Mouse (Mus musculus): ENCODE results near the gene Gm20683. TPM values are rescaled to one million over a fixed set of nuclear protein-coding genes. Genes with fewer than 3 reads are reported as not detected.
A peak's percentile ranks its signal among the peaks of the same experiment; 100 is the strongest.

Gene Gm20683
- total and polyA plus RNA-seq, 3 experiments = 4.9 to 6.8 TPM; not detected in 1

DNA sequence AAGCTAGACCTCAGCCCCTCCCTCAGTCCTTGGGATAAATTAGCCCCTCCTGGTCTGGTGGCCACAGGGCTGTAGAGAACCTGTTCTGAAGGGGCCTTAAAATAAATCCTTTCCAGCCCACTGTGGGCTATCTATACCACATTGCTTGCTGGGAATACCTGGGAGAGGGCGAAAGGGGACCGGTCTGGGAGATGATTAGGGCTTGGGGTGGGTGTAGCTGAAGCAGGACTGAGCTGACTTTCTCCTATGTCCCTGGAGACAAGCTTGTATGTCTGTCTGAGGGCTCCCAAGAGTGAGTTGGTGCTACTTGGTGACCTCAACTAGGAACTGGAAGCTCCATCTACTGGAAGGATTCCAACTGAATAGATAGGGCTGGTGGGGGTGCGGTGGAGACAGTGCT lies 35.5 kb upstream of the Gm20683 start:
- H3K36me3 ChIP-seq (ENCODE audit: control insufficient read depth in 1 of 2, insufficient read depth in 2 of 2, low read length in 2 of 2) = peaks cover 0 to 7% of the 10 kb centered on the region in 2 experiments; a peak in 2 of 4 replicates
- H3K79me2 ChIP-seq (ENCODE audit: control insufficient read depth, insufficient read depth, low read length, poor library complexity) = peaks cover 6% of the 10 kb centered on the region; the same call in 1 of the 2 replicates
- H3K4me1 ChIP-seq (ENCODE audit: control insufficient read depth in 1 of 2, insufficient read depth in 2 of 2, low read length in 2 of 2) = peaks cover 2 to 19% of the 10 kb centered on the region in 2 experiments; a peak in 3 of 4 replicates
- no peak overlapping the region for H3K9ac ChIP-seq (ENCODE audit: control insufficient read depth, low read depth, low read length, poor library complexity, severe bottlenecking)
- no peaks in the 10 kb centered on the region for H3K9me3 ChIP-seq (replicated peaks; ENCODE audit: insufficient read depth, low read length)
- TF ChIP-seq MAX (IDR thresholded peaks at IDR 0.05; ENCODE audit: low read length) = no peak
- TF ChIP-seq E2F4 (IDR thresholded peaks at IDR 0.05; ENCODE audit: borderline replicate concordance, low read depth, low read length) = no peak
- TF ChIP-seq SIN3A (IDR thresholded peaks at IDR 0.05; ENCODE audit: low read length) = no peak
- no peak for TF ChIP-seq POLR2A (IDR thresholded peaks at IDR 0.05; ENCODE audit: control insufficient read depth in 1 of 2, insufficient read depth in 1 of 2, low read depth in 1 of 2, low read length in 2 of 2, poor library complexity in 1 of 2)
- TF ChIP-seq NRF1 (IDR thresholded peaks at IDR 0.05; ENCODE audit: insufficient read depth, low read depth, low read length, poor library complexity, severe bottlenecking) = no peak
- H3K27me3 ChIP-seq (ENCODE audit: control insufficient read depth in 1 of 2, insufficient read depth in 2 of 2, low read length in 2 of 2) = no peaks in the 10 kb centered on the region
- no peak overlapping the region for H3K27ac ChIP-seq (ENCODE audit: control insufficient read depth, low read depth, low read length)
- H3K4me3 ChIP-seq (ENCODE audit: control insufficient read depth in 1 of 2, insufficient read depth in 1 of 2, low read depth in 2 of 2, low read length in 2 of 2) = no peak overlapping the region
- DNase-seq (ENCODE audit: low read depth, low spot score) = peak; percentile 52

DNA sequence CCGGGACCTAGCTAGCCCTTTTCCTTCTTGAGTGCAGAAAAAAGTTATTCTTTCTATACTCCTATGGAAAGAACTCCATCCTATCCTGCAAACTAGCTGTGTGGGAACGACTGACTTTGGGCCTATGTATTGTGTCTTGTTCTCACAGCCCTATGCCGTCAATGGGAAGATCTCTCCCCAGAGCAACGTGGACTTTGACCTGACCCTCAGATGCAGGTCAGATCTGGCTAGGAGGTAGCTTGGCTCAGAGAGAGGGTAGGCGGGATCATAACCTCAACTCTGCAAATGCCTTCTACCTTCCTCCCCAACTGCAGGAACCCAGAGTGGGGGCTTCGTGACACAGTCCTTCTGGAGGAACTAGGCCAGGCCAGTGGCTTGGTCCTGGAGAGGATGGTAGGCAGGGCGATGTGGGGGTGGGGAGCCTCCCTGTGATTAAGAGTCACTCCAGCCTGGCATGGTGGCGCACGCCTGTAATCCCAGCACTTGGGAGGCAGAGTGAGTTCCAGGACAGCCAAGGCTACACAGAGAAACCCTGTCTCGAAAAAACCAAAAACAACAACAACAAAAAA lies 34.9 kb upstream of the Gm20683 start:
- Histone ChIP-seq H3K9ac (ENCODE audit: control insufficient read depth, low read depth, low read length, poor library complexity, severe bottlenecking) (peak overlapping the region; percentile 89), H3K4me1 (ENCODE audit: control insufficient read depth in 1 of 2, insufficient read depth in 2 of 2, low read length in 2 of 2) (peaks cover 2 to 19% of the 10 kb centered on the region in 2 experiments; a peak in 3 of 4 replicates), H3K4me3 (ENCODE audit: control insufficient read depth in 1 of 2, insufficient read depth in 1 of 2, low read depth in 2 of 2, low read length in 2 of 2) (peak overlapping the region; percentile 82 to 87)

DNA sequence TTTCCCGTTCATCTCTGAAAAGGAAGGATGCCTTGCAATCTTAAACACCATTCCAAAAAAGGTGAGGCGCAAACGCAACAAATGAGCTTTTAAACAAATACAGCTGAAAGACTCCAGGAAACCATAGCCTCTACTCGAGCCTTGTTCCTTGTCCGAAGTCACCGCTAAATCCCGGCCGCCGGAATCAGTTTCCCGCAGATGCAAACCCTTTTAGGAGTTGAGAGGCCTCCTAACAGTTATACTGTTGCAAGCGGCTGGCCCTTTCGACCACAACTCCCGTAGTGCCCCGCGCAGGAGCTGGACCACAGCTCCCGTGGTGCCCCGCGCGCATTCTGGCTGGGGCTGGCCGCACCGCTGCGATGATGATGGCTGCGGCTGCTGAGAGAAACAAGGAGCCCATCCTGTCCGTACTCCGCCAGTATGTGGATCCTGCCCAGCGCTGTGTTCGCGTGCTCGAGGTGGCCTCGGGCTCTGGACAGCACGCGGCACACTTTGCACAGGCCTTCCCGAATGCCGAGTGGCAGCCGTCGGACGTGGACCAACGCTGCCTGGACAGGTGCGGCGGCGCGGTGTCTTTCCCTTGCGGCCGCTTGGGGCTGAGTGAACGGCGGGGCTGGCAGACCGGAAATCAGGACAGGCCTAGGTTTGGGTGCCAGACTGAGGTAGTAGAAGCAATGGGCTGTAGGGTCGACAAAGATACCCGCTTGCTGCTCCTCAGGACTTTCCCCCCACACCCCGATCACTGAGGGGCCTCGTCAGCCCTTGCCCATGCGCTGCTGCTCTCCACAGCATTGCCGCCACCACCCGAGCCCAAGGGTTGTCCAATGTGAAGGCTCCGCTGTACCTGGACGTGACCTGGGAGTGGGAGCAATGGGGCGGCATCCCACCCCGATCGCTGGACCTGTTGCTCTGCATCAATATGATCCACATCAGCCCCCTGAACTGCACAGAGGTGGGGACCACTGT lies 33.9 kb upstream of the Gm20683 start:
- peaks cover 6% of the 10 kb centered on the region; the same call in 1 of the 2 replicates for H3K79me2 ChIP-seq (ENCODE audit: control insufficient read depth, insufficient read depth, low read length, poor library complexity)
- peaks cover 2 to 19% of the 10 kb centered on the region in 2 experiments; a peak in 3 of 4 replicates for H3K4me1 ChIP-seq (ENCODE audit: control insufficient read depth in 1 of 2, insufficient read depth in 2 of 2, low read length in 2 of 2)
- peak; percentile 89 for DNase-seq (ENCODE audit: low read depth, low spot score)
- peaks cover 0 to 7% of the 10 kb centered on the region in 2 experiments; a peak in 2 of 4 replicates for H3K36me3 ChIP-seq (ENCODE audit: control insufficient read depth in 1 of 2, insufficient read depth in 2 of 2, low read length in 2 of 2)
- H3K4me3 ChIP-seq (ENCODE audit: control insufficient read depth in 1 of 2, insufficient read depth in 1 of 2, low read depth in 2 of 2, low read length in 2 of 2) = peak overlapping the region; percentile 82 to 87
- H3K9me3 ChIP-seq (replicated peaks; ENCODE audit: insufficient read depth, low read length) = no peaks in the 10 kb centered on the region
- peak overlapping the region; percentile 89 for H3K9ac ChIP-seq (ENCODE audit: control insufficient read depth, low read depth, low read length, poor library complexity, severe bottlenecking)
- no peaks in the 10 kb centered on the region for H3K27me3 ChIP-seq (ENCODE audit: control insufficient read depth in 1 of 2, insufficient read depth in 2 of 2, low read length in 2 of 2)
- H3K27ac ChIP-seq (ENCODE audit: control insufficient read depth, low read depth, low read length) = peak overlapping the region; percentile 75
- TF ChIP-seq MYC (IDR thresholded peaks at IDR 0.05; ENCODE audit: low read depth, low read length) = peak; percentile 54; the same call in 1 of the 2 replicates
- peak; percentile 64 to 84 for TF ChIP-seq POLR2A (IDR thresholded peaks at IDR 0.05; ENCODE audit: control insufficient read depth in 1 of 2, insufficient read depth in 1 of 2, low read depth in 1 of 2, low read length in 2 of 2, poor library complexity in 1 of 2)
- peak; percentile 40 for TF ChIP-seq MAX (IDR thresholded peaks at IDR 0.05; ENCODE audit: low read length)
- peak; percentile 37; the same call in 1 of the 2 replicates for TF ChIP-seq ETS1 (IDR thresholded peaks at IDR 0.05; ENCODE audit: low read depth, low read length)
- peak; percentile 59 for TF ChIP-seq MAZ (IDR thresholded peaks at IDR 0.05; ENCODE audit: low read depth, low read length)
- 0 out of 2 replicates have a peak, but pooled peaks have one; percentile 26 for TF ChIP-seq TCF12 (IDR thresholded peaks at IDR 0.05; ENCODE audit: low read depth, low read length)
- TF ChIP-seq SIN3A (IDR thresholded peaks at IDR 0.05; ENCODE audit: low read length) = peak; percentile 59
- TF ChIP-seq CTCF (IDR thresholded peaks at IDR 0.05 in 2 of 3, conservative IDR thresholded peaks at IDR 0.05 in 1 of 3; ENCODE audit: control insufficient read depth in 1 of 3, insufficient read depth in 1 of 3, low read depth in 2 of 3, low read length in 3 of 3, poor library complexity in 1 of 3, severe bottlenecking in 1 of 3) = peak in 1 of 3 experiments; percentile 17; a peak in 2 of 6 replicates
- no peak for TF ChIP-seq RAD21 (IDR thresholded peaks at IDR 0.05; ENCODE audit: low read depth, low read length)
- TF ChIP-seq NELFE (IDR thresholded peaks at IDR 0.05; ENCODE audit: low read depth, low read length) = peak; percentile 89
- no peak for TF ChIP-seq JUND (IDR thresholded peaks at IDR 0.05; ENCODE audit: low read depth, low read length)
- no peak for TF ChIP-seq ZNF384 (IDR thresholded peaks at IDR 0.05; ENCODE audit: low read depth, low read length)
- peak; percentile 65; the same call in 1 of the 2 replicates for TF ChIP-seq MXI1 (IDR thresholded peaks at IDR 0.05; ENCODE audit: low read depth, low read length)
- no peak for TF ChIP-seq ELF1 (IDR thresholded peaks at IDR 0.05; ENCODE audit: low read depth, low read length)
- TF ChIP-seq KAT2A (conservative IDR thresholded peaks at IDR 0.05; ENCODE audit: low read depth, low read length) = peak; percentile 72
- TF ChIP-seq RCOR1 (IDR thresholded peaks at IDR 0.05; ENCODE audit: low read depth, low read length) = no peak
- TF ChIP-seq TBP (IDR thresholded peaks at IDR 0.05; ENCODE audit: low read depth, low read length) = peak; percentile 62; the same call in 1 of the 2 replicates

More for the DNA sequence above, 34.9 kb upstream of the Gm20683 start:
- Histone ChIP-seq H3K36me3 (ENCODE audit: control insufficient read depth in 1 of 2, insufficient read depth in 2 of 2, low read length in 2 of 2) (peaks cover 0 to 7% of the 10 kb centered on the region in 2 experiments; a peak in 2 of 4 replicates), H3K79me2 (ENCODE audit: control insufficient read depth, insufficient read depth, low read length, poor library complexity) (peaks cover 6% of the 10 kb centered on the region; the same call in 1 of the 2 replicates), H3K27ac (ENCODE audit: control insufficient read depth, low read depth, low read length) (no peak overlapping the region), H3K27me3 (ENCODE audit: control insufficient read depth in 1 of 2, insufficient read depth in 2 of 2, low read length in 2 of 2) (no peaks in the 10 kb centered on the region), H3K9me3 (replicated peaks; ENCODE audit: insufficient read depth, low read length) (no peaks in the 10 kb centered on the region)
- TF ChIP-seq ZMIZ1 (IDR thresholded peaks at IDR 0.05; ENCODE audit: low read depth, low read length) (no peak), USF2 (IDR thresholded peaks at IDR 0.05; ENCODE audit: borderline replicate concordance in 1 of 2, insufficient read depth in 1 of 2, low read depth in 1 of 2, low read length in 2 of 2) (no peak), MEF2A (IDR thresholded peaks at IDR 0.05; ENCODE audit: extremely low read depth, insufficient replicate concordance, low read depth, low read length, poor library complexity, severe bottlenecking) (no peak), CHD1 (IDR thresholded peaks at IDR 0.05; ENCODE audit: low read depth, low read length) (no peak), ZKSCAN1 (IDR thresholded peaks at IDR 0.05; ENCODE audit: low read depth, low read length) (no peak), SIN3A (IDR thresholded peaks at IDR 0.05; ENCODE audit: low read length) (no peak), MAX (IDR thresholded peaks at IDR 0.05; ENCODE audit: low read length) (no peak)
- no peak for DNase-seq (ENCODE audit: low read depth, low spot score)
